Mouse (Mus musculus): ENCODE measurements around the gene Tnfsf15. TPM values are rescaled to one million over a fixed set of nuclear protein-coding genes. Genes with fewer than 3 reads are reported as not detected.

Tnfsf15 gene
- total and polyA plus RNA-seq, 2 experiments from 2014 or later, result not detected

- no peaks in the 10 kb centered on the region for H3K27me3 ChIP-seq (ENCODE audit: insufficient read depth, low read length)
- peaks cover 7% of the 10 kb centered on the region; the same call in 1 of the 2 replicates for H3K4me1 ChIP-seq (ENCODE audit: insufficient read depth, low read length)
- H3K9me3 ChIP-seq (ENCODE audit: low read length), result no peaks in the 10 kb centered on the region
- H3K4me2 ChIP-seq (ENCODE audit: low read depth, low read length, poor library complexity, severe bottlenecking), result no peak overlapping the region
- DNase-seq (ENCODE audit: low spot score) (no peak), ATAC-seq (ENCODE audit: low FRiP score) (no peak)
- H3K36me3 ChIP-seq (ENCODE audit: insufficient read depth, low read length), result no peaks in the 10 kb centered on the region
- no peak overlapping the region for H3K27ac ChIP-seq (ENCODE audit: low read depth, low read length)
- no peak for TF ChIP-seq CTCF (IDR thresholded peaks at IDR 0.05)
- no peak overlapping the region for H3K9ac ChIP-seq (replicated peaks; ENCODE audit: low read length, poor library complexity, severe bottlenecking)
- WGBS, result 92% methylated on average over 2 of the region's 2 CpGs
- H3K4me3 ChIP-seq (ENCODE audit: low read depth, low read length), result no peak overlapping the region
Measured at GRCm38 (mm10) chr4:63703686-63704085, 41.2 kb downstream of the Tnfsf15 start.

- Histone ChIP-seq H3K27ac (ENCODE audit: low read depth, low read length) (no peak overlapping the region), H3K4me2 (ENCODE audit: low read depth, low read length, poor library complexity, severe bottlenecking) (no peak overlapping the region), H3K36me3 (ENCODE audit: insufficient read depth, low read length) (no peaks in the 10 kb centered on the region), H3K4me3 (ENCODE audit: low read depth, low read length) (no peak overlapping the region), H3K9me3 (ENCODE audit: low read length) (no peaks in the 10 kb centered on the region), H3K27me3 (ENCODE audit: insufficient read depth, low read length) (no peaks in the 10 kb centered on the region), H3K9ac (replicated peaks; ENCODE audit: low read length, poor library complexity, severe bottlenecking) (no peak overlapping the region), H3K4me1 (ENCODE audit: insufficient read depth, low read length) (peaks cover 7% of the 10 kb centered on the region; the same call in 1 of the 2 replicates)
- ATAC-seq (ENCODE audit: low FRiP score) (no peak), DNase-seq (ENCODE audit: low spot score) (no peak)
- TF ChIP-seq CTCF (IDR thresholded peaks at IDR 0.05), result no peak
- 91% methylated on average over 4 of the region's 4 CpGs for WGBS
Measured at GRCm38 (mm10) chr4:63702006-63702704, 42.8 kb downstream of the Tnfsf15 start.

DNA sequence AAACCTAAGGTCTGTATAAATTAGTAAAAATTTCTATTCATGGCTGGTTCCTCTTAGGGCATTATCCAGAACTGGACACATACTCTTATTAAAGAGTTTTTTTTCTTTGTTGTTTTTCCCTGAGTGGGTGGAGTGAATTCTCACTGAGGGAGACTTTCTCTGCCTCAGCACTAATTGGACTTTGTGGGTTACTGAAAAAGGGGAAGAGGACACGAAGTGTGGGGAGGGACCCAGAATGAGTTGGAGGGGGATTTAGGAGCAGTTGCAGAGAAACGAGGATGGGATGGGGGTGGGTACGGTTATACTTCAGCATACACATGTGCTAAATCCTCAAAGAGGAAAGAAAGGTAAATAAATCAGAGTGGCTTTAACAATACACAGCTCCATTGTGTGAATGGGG, 45.2 kb downstream of the Tnfsf15 start:
- Histone ChIP-seq H3K9ac (replicated peaks; ENCODE audit: low read length, poor library complexity, severe bottlenecking) (no peak overlapping the region), H3K27ac (ENCODE audit: low read depth, low read length) (no peak overlapping the region), H3K4me3 (ENCODE audit: low read depth, low read length) (no peak overlapping the region), H3K36me3 (ENCODE audit: insufficient read depth, low read length) (no peaks in the 10 kb centered on the region), H3K9me3 (ENCODE audit: low read length) (no peaks in the 10 kb centered on the region), H3K27me3 (ENCODE audit: insufficient read depth, low read length) (no peaks in the 10 kb centered on the region), H3K4me1 (ENCODE audit: insufficient read depth, low read length) (0 out of 2 replicates have a peak, but pooled peaks cover 4% of the 10 kb centered on the region), H3K4me2 (ENCODE audit: low read depth, low read length, poor library complexity, severe bottlenecking) (no peak overlapping the region)
- ATAC-seq (ENCODE audit: low FRiP score), result no peak
- 60% methylated on average over 3 of the region's 3 CpGs for WGBS
- DNase-seq (ENCODE audit: low spot score), result no peak
- no peak for TF ChIP-seq CTCF (IDR thresholded peaks at IDR 0.05)

GRCm38 (mm10) chr4:63696921-63697320, 48.0 kb downstream of the Tnfsf15 start:
- DNase-seq (ENCODE audit: low spot score), result no peak
- Histone ChIP-seq H3K36me3 (ENCODE audit: insufficient read depth, low read length) (no peaks in the 10 kb centered on the region), H3K27ac (ENCODE audit: low read depth, low read length) (no peak overlapping the region), H3K9me3 (ENCODE audit: low read length) (no peaks in the 10 kb centered on the region), H3K27me3 (ENCODE audit: insufficient read depth, low read length) (no peaks in the 10 kb centered on the region), H3K4me1 (ENCODE audit: insufficient read depth, low read length) (0 out of 2 replicates have a peak, but pooled peaks cover 4% of the 10 kb centered on the region), H3K9ac (replicated peaks; ENCODE audit: low read length, poor library complexity, severe bottlenecking) (no peak overlapping the region), H3K4me3 (ENCODE audit: low read depth, low read length) (no peak overlapping the region), H3K4me2 (ENCODE audit: low read depth, low read length, poor library complexity, severe bottlenecking) (no peak overlapping the region)
- ATAC-seq (ENCODE audit: low FRiP score), result no peak
- TF ChIP-seq CTCF (IDR thresholded peaks at IDR 0.05), result no peak
- WGBS, result 88% methylated on average over 4 of the region's 4 CpGs

GRCm38 (mm10) chr4:63692351-63692750, 52.6 kb downstream of the Tnfsf15 start:
- H3K27ac ChIP-seq (ENCODE audit: low read depth, low read length), result no peak overlapping the region
- ATAC-seq (ENCODE audit: low FRiP score) (no peak), DNase-seq (ENCODE audit: low spot score) (no peak)
- no peak for TF ChIP-seq CTCF (IDR thresholded peaks at IDR 0.05)
- H3K36me3 ChIP-seq (ENCODE audit: insufficient read depth, low read length), result no peaks in the 10 kb centered on the region
- no peaks in the 10 kb centered on the region for H3K9me3 ChIP-seq (ENCODE audit: low read length)
- H3K4me2 ChIP-seq (ENCODE audit: low read depth, low read length, poor library complexity, severe bottlenecking), result no peak overlapping the region
- H3K4me1 ChIP-seq (ENCODE audit: insufficient read depth, low read length), result no peaks in the 10 kb centered on the region
- H3K27me3 ChIP-seq (ENCODE audit: insufficient read depth, low read length), result no peaks in the 10 kb centered on the region
- no peak overlapping the region for H3K9ac ChIP-seq (replicated peaks; ENCODE audit: low read length, poor library complexity, severe bottlenecking)
- no peak overlapping the region for H3K4me3 ChIP-seq (ENCODE audit: low read depth, low read length)

DNA sequence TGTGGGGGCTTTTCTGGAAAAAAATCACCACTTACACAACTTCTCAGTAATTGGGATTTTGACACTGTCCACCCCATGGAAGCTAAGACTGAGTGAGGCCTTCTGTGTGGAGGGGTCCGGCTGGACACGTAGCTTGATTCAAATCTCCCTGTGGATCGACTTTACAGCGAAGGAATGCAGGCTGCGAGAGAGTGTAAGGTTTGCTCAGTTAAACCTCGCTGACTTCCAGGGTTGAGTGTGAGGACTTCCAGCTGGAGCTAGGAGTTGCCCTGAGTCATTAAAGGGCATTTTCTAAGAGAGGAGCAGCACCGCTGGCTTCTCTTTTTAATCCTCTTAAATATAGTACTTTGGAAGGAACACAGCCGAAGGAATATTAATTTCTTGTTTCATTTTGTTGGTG, 57.5 kb downstream of the Tnfsf15 start:
- whole genome bisulfite sequencing, result 70% methylated on average over 8 of the region's 8 CpGs
- Histone ChIP-seq H3K4me3 (ENCODE audit: low read depth, low read length) (no peak overlapping the region), H3K27me3 (ENCODE audit: insufficient read depth, low read length) (no peaks in the 10 kb centered on the region), H3K4me1 (ENCODE audit: insufficient read depth, low read length) (no peaks in the 10 kb centered on the region), H3K36me3 (ENCODE audit: insufficient read depth, low read length) (no peaks in the 10 kb centered on the region), H3K9ac (replicated peaks; ENCODE audit: low read length, poor library complexity, severe bottlenecking) (no peak overlapping the region), H3K4me2 (ENCODE audit: low read depth, low read length, poor library complexity, severe bottlenecking) (no peak overlapping the region), H3K27ac (ENCODE audit: low read depth, low read length) (no peak overlapping the region), H3K9me3 (ENCODE audit: low read length) (no peaks in the 10 kb centered on the region)
- TF ChIP-seq CTCF (IDR thresholded peaks at IDR 0.05), result no peak
- ATAC-seq (ENCODE audit: low FRiP score) (no peak), DNase-seq (ENCODE audit: low spot score) (no peak)
